Mouse (Mus musculus) R1 (cell line): ENCODE measurements around the gene Rpl29.

Source experiments
- DNase-seq: peaks from one replicate; pipeline ENCODE4 v3.0.0-alpha.2; 2018; ENCODE audit warnings: low read depth, low spot score

Rpl29 gene

GRCm38 (mm10) chr9:106454888-106455681 lies 25.8 kb downstream of the Rpl29 start:
- peak; percentile 90 for DNase-seq

GRCm38 (mm10) chr9:106456325-106457162 lies 27.3 kb downstream of the Rpl29 start:
- DNase-seq = no peak

DNA sequence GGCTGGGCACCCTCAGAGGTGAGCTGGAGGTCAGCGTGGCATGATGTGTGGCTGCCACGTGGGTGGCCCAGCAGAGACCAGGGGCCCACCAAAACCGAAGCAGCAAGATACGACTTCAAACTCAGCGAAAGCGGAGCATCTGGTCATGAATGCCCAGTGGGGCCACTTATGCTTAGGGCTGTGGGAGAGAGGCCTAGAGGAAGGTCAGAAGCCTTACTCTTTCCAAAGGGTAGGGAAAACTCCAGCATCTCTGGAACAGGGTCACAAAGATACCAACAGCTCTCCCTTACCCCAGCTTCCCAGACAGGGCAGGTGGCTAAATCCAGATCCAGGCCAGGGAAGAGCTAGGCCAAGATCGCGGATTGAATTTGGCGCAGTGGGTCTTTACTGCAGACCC lies 27.9 kb downstream of the Rpl29 start:
- no peak for DNase-seq

- no peak for DNase-seq
Observed at GRCm38 (mm10) chr9:106457920-106458319, 28.7 kb downstream of the Rpl29 start.

DNA sequence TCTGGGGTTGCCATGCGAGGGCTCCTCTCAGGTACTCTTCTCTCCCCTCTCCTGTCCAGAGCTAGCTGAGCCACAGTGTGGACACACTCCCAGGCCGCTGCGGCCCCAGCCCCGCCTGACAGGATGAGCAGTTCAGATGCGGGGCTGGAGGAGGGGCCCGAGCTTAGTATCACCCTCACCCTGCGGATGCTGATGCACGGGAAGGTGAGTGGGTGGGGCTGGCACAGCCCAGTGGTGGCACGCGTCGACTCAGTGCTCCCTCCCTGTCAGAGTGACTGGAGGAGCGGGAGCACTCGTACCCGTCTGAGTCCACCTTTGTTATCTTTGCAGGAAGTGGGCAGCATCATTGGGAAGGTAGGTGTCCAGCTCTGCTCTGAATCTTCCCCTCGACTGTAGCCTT lies 30.7 kb downstream of the Rpl29 start:
- no peak for DNase-seq

DNA sequence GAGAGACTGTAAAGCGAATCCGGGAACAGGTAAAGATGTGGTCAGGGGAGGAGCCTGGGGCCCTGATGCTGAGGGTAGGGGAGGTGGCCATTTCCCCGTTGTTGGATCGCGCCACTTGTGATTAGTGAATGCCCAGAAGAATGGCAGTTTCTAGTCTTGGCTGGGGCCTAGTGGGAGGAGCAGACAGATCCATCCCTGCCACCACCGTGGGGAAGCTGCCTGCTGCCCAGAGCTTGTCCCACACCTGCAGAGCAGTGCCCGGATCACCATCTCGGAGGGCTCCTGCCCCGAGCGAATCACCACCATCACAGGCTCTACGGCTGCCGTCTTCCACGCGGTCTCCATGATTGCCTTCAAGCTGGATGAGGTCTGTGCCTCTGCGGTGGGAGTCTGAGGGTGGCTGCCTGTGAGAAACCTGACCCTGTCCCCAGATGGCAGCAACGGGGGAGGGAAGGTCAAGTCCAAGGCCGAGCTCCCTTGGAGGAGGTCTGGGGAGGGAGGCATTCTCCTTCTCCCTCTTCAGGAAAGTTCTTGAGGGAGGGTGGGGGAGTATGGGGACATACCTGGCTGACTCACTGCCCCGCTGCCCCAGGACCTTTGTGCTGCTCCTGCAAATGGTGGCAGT lies 31.3 kb downstream of the Rpl29 start:
- no peak for DNase-seq

DNA sequence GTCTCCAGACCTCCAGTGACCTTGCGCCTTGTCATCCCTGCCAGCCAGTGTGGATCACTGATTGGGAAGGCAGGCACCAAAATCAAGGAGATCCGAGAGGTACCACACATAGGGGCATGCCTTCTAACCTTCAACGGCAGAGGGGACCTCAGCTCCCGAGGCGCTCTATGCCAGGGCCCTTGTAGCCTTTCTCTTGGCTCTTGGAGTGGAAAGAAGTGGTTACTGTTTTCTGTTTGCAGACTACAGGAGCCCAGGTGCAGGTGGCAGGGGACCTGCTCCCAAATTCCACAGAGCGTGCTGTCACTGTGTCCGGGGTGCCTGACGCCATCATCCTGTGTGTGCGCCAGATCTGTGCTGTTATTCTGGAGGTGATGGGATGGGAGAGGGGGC lies 31.8 kb downstream of the Rpl29 start:
- DNase-seq = no peak

- DNase-seq = no peak
Observed at GRCm38 (mm10) chr9:106461641-106462429, 32.6 kb downstream of the Rpl29 start.

- no peak for DNase-seq
Observed at GRCm38 (mm10) chr9:106462430-106462800, 33.2 kb downstream of the Rpl29 start.

GRCm38 (mm10) chr9:106463122-106464063 lies 34.1 kb downstream of the Rpl29 start:
- DNase-seq = no peak

DNA sequence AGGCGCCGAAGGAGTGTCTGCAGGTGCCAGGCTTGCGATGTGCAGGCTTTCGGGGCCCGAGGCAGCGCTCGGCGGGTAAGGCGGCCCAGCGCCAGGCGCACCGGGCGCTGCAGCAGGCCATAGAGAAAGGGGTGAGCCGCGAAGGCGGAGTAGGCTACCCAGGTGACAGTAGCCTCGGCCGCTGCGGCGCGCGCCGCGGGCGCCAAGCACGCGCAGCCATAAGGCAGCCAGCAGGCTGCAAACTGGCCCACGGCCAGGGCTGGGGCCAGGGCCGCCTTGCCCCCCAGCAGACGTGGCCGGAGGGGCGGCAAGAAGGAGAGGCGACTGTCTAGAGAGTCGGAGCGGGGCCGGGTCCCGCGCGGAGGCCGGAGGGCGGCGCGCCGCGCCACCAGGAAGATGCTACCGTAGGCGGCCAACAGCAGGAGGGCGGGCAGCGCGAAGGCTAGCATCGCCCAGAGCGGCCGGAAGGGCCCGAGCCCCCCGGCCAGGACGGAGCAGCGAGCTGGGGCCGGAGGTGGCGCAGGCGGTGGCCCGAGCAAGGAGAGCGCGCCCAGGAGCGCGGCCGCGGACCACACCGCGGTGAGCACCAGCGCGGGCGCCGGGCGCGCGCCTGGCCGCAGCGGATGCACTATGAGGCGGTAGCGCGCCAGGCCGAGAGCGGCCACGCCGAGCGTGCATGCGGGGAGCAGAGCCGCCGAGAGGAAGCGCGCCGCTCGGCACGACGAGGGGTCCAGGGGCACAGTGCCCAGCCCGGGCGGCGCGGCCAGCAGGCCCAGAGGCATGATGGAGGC lies 35.7 kb downstream of the Rpl29 start:
- DNase-seq = peak; percentile 66

GRCm38 (mm10) chr9:106465571-106466200 lies 36.4 kb downstream of the Rpl29 start, which contains the start of gene Gpr62:
Gene Gpr62 (minus strand): TSS chr9:106465938.
- peak; percentile 59 for DNase-seq

GRCm38 (mm10) chr9:106466721-106467120 lies 37.5 kb downstream of the Rpl29 start:
- no peak for DNase-seq

- DNase-seq = no peak
Observed at GRCm38 (mm10) chr9:106467746-106468145, 38.5 kb downstream of the Rpl29 start.

DNA sequence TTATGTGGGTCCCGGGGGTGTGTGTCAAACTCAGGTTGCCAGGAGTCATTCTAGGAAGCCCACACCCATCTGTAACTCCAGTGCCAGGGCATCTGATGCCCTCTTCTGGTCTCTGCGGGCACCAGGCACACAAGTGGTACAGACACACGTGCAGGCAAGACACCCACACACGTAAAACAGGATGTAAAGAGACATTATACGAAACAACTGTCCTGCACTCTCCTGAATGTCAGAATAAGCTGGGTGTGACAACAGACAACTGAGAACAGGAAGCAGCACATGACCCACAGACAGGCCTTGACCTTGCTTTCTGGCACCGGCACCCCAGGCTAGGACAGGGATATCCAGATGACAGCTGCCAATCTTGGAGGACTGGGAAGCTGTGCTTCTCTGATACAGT lies 40.1 kb downstream of the Rpl29 start:
- no peak for DNase-seq

DNA sequence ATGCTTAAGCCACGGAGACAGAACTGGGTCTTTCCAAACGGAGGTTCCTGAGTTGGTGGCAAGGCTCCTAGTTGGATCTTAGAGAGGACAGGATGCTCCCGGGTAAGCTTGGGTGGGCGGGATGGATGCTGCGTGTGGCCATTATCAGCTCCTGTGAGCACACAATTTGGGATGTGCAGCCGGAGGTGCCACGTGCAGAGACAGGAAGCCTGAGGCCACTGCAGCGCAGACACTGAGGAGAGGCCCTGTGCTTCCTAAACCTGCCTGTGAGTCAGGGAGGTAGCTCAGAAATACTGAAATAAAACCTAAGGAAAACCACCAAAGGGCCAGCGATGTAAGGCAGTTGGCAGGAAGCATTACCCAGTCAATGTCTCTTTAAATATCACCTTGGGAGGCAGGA lies 40.5 kb downstream of the Rpl29 start:
- no peak for DNase-seq

- no peak for DNase-seq
Observed at GRCm38 (mm10) chr9:106470991-106471750, 41.9 kb downstream of the Rpl29 start.

- DNase-seq = peak; percentile 95
Observed at GRCm38 (mm10) chr9:106471892-106472291, 42.6 kb downstream of the Rpl29 start.
